Mouse (Mus musculus) hindbrain, embryonic 12.5 days (tissue): ENCODE results near the gene Frs2. TPM values are rescaled to one million over a fixed set of nuclear protein-coding genes. Genes with fewer than 3 reads are reported as not detected.

ENCODE experiments used
- ATAC-seq: fragments of 200-750 bp; cut with Nextera tagmentation; 2 replicates; pipeline ENCODE4 v1.8.0; 2017; ENCODE audit warnings: moderate TSS enrichment; ENCODE audit not compliant: low FRiP score
- H3K27ac ChIP-seq: fragments of 300-500 bp; sonication (generic); 2 replicates; pipeline ENCODE4 v1.5.1; 2016; ENCODE audit warnings: mild to moderate bottlenecking
- H3K27me3 ChIP-seq: fragments of 300-500 bp; sonication (generic); 2 replicates; pipeline ENCODE4 v1.6.1; 2016; ENCODE audit warnings: mild to moderate bottlenecking
- H3K36me3 ChIP-seq: fragments of 300-500 bp; sonication (generic); 2 replicates; pipeline ENCODE4 v1.6.1; 2016; ENCODE audit warnings: mild to moderate bottlenecking
- H3K4me1 ChIP-seq: fragments of 300-500 bp; sonication (generic); 2 replicates; pipeline ENCODE4 v1.6.1; 2016
- H3K4me2 ChIP-seq: fragments of 300-500 bp; sonication (generic); replicated peaks from 2 replicates; pipeline ENCODE4 v1.6.1; 2016; ENCODE audit warnings: mild to moderate bottlenecking
- H3K4me3 ChIP-seq: fragments of 300-500 bp; sonication (generic); 2 replicates; pipeline ENCODE4 v1.5.1; 2016; ENCODE audit warnings: mild to moderate bottlenecking
- H3K9ac ChIP-seq: fragments of 300-500 bp; sonication (generic); 2 replicates; pipeline ENCODE4 v1.6.1; 2016; ENCODE audit warnings: mild to moderate bottlenecking, moderate library complexity
- H3K9me3 ChIP-seq: fragments of 300-500 bp; sonication (generic); replicated peaks from 2 replicates; pipeline ENCODE4 v1.6.1; 2016; ENCODE audit warnings: mild to moderate bottlenecking
- WGBS: fragments of 180-500 bp; shearing (Covaris S2); methylation state at CpG from one replicate; pipeline ENCODE4 v1.1.7; 2016; 5-methylcytosine and 5-hydroxymethylcytosine counted together
- polyA plus RNA-seq: library from polyadenylated mRNA; unstranded; fragments of >200 nt; fragmentation: Nextera tagmentation; extraction: Ambion mirVana; gene quantifications from 2 replicates; pipeline ENCODE4 v1.2.1, GENCODE M21; 2016

Gene Frs2
- polyA plus RNA-seq, 1 experiment from 2014 or later, result 25.3 TPM

GRCm38 (mm10) chr10:117089628-117090027 lies 58.7 kb downstream of the Frs2 start:
- peaks cover 11% of the 10 kb centered on the region for H3K4me1 ChIP-seq
- H3K4me2 ChIP-seq, result no peak overlapping the region
- 0 out of 2 replicates have a peak, but pooled peaks cover 10% of the 10 kb centered on the region for H3K36me3 ChIP-seq
- WGBS, result 87% methylated on average over 4 of the region's 4 CpGs
- H3K27ac ChIP-seq, result no peak overlapping the region
- no peaks in the 10 kb centered on the region for H3K9me3 ChIP-seq
- H3K4me3 ChIP-seq, result no peak overlapping the region
- no peak overlapping the region for H3K9ac ChIP-seq
- H3K27me3 ChIP-seq, result no peaks in the 10 kb centered on the region
- no peak for ATAC-seq

- peaks cover 52% of the 10 kb centered on the region for H3K36me3 ChIP-seq
- no peaks in the 10 kb centered on the region for H3K27me3 ChIP-seq
- H3K9me3 ChIP-seq, result no peaks in the 10 kb centered on the region
- no peak overlapping the region for H3K9ac ChIP-seq
- no peak overlapping the region for H3K4me3 ChIP-seq
- H3K4me2 ChIP-seq, result no peak overlapping the region
- 76% methylated on average over 2 of the region's 2 CpGs for WGBS
- ATAC-seq, result no peak
- H3K27ac ChIP-seq, result no peak overlapping the region
- H3K4me1 ChIP-seq, result no peaks in the 10 kb centered on the region
Observed at GRCm38 (mm10) chr10:117081914-117082359, 66.4 kb downstream of the Frs2 start.

- H3K4me2 ChIP-seq, result no peak overlapping the region
- no peak overlapping the region for H3K4me3 ChIP-seq
- no peak for ATAC-seq
- no peaks in the 10 kb centered on the region for H3K9me3 ChIP-seq
- H3K27me3 ChIP-seq, result no peaks in the 10 kb centered on the region
- no peaks in the 10 kb centered on the region for H3K4me1 ChIP-seq
- no peak overlapping the region for H3K27ac ChIP-seq
- 69% methylated on average over 4 of the region's 4 CpGs for WGBS
- no peak overlapping the region for H3K9ac ChIP-seq
- H3K36me3 ChIP-seq, result peaks cover 58% of the 10 kb centered on the region
Observed at GRCm38 (mm10) chr10:117081326-117081725, 67.0 kb downstream of the Frs2 start.

- Histone ChIP-seq H3K4me1 (no peaks in the 10 kb centered on the region), H3K4me3 (no peak overlapping the region), H3K4me2 (no peak overlapping the region), H3K27ac (no peak overlapping the region), H3K9me3 (no peaks in the 10 kb centered on the region), H3K9ac (no peak overlapping the region), H3K36me3 (peaks cover 63% of the 10 kb centered on the region), H3K27me3 (no peaks in the 10 kb centered on the region)
- 79% methylated on average over 6 of the region's 6 CpGs for WGBS
- no peak for ATAC-seq
Observed at GRCm38 (mm10) chr10:117078284-117078683, 70.0 kb downstream of the Frs2 start.

GRCm38 (mm10) chr10:117073176-117073575 lies 75.2 kb downstream of the Frs2 start:
- 87% methylated on average over 7 of the region's 7 CpGs for WGBS
- ATAC-seq, result no peak
- no peaks in the 10 kb centered on the region for H3K9me3 ChIP-seq
- peaks cover 63% of the 10 kb centered on the region for H3K36me3 ChIP-seq
- no peaks in the 10 kb centered on the region for H3K4me1 ChIP-seq
- H3K4me3 ChIP-seq, result no peak overlapping the region
- H3K4me2 ChIP-seq, result no peak overlapping the region
- H3K9ac ChIP-seq, result no peak overlapping the region
- H3K27me3 ChIP-seq, result no peaks in the 10 kb centered on the region
- H3K27ac ChIP-seq, result no peak overlapping the region

GRCm38 (mm10) chr10:117072191-117072888 lies 76.0 kb downstream of the Frs2 start:
- no peak overlapping the region for H3K27ac ChIP-seq
- no peak overlapping the region for H3K4me2 ChIP-seq
- 95% methylated on average over 18 of the region's 18 CpGs for WGBS
- H3K36me3 ChIP-seq, result peaks cover 56% of the 10 kb centered on the region
- H3K4me1 ChIP-seq, result no peaks in the 10 kb centered on the region
- no peak overlapping the region for H3K4me3 ChIP-seq
- ATAC-seq, result no peak
- no peak overlapping the region for H3K9ac ChIP-seq
- no peaks in the 10 kb centered on the region for H3K27me3 ChIP-seq
- H3K9me3 ChIP-seq, result no peaks in the 10 kb centered on the region

GRCm38 (mm10) chr10:117069109-117069508 lies 79.2 kb downstream of the Frs2 start:
- no peak overlapping the region for H3K4me2 ChIP-seq
- H3K27me3 ChIP-seq, result no peaks in the 10 kb centered on the region
- WGBS, result 97% methylated on average over 3 of the region's 3 CpGs
- no peak for ATAC-seq
- no peak overlapping the region for H3K4me3 ChIP-seq
- no peak overlapping the region for H3K27ac ChIP-seq
- H3K9me3 ChIP-seq, result no peaks in the 10 kb centered on the region
- H3K36me3 ChIP-seq, result peaks cover 35% of the 10 kb centered on the region
- H3K9ac ChIP-seq, result no peak overlapping the region
- H3K4me1 ChIP-seq, result no peaks in the 10 kb centered on the region

GRCm38 (mm10) chr10:117064076-117064475 lies 84.3 kb downstream of the Frs2 start:
- H3K4me3 ChIP-seq, result peak overlapping the region; percentile 88
- H3K27ac ChIP-seq, result peak overlapping the region; percentile 88
- ATAC-seq, result peak; percentile 50
- H3K36me3 ChIP-seq, result peaks cover 30% of the 10 kb centered on the region
- H3K9ac ChIP-seq, result peak overlapping the region; percentile 38; the same call in 1 of the 2 replicates
- no peaks in the 10 kb centered on the region for H3K27me3 ChIP-seq
- H3K4me1 ChIP-seq, result peaks cover 9% of the 10 kb centered on the region
- H3K9me3 ChIP-seq, result no peaks in the 10 kb centered on the region
- peak overlapping the region; percentile 48 for H3K4me2 ChIP-seq
- 9% methylated on average over 7 of the region's 7 CpGs for WGBS

GRCm38 (mm10) chr10:117063254-117064021 lies 84.9 kb downstream of the Frs2 start, which contains the start of gene Cct2:
TSS of gene Cct2 (minus strand) at chr10:117063814.
- Histone ChIP-seq H3K9me3 (no peaks in the 10 kb centered on the region), H3K4me3 (peak within 1 kb of the TSS; percentile 88), H3K9ac (peak within 1 kb of the TSS; percentile 81), H3K4me2 (peak within 1 kb of the TSS; percentile 86), H3K36me3 (peaks cover 36% of the 10 kb centered on the region), H3K4me1 (peaks cover 12% of the 10 kb centered on the region), H3K27me3 (no peaks in the 10 kb centered on the region), H3K27ac (peak within 1 kb of the TSS; percentile 88)
- WGBS, result under 1% methylated on average over 68 of the region's 68 CpGs
- ATAC-seq, result peak; percentile 96

- Histone ChIP-seq H3K4me3 (peak overlapping the region; percentile 88), H3K4me2 (peak overlapping the region; percentile 86), H3K9ac (peak overlapping the region; percentile 81), H3K27ac (peak overlapping the region; percentile 31; the same call in 1 of the 2 replicates), H3K9me3 (no peaks in the 10 kb centered on the region), H3K4me1 (peaks cover 12% of the 10 kb centered on the region), H3K36me3 (peaks cover 41% of the 10 kb centered on the region), H3K27me3 (no peaks in the 10 kb centered on the region)
- WGBS, result 4% methylated on average over 15 of the region's 15 CpGs
- peak; percentile 1; the same call in 1 of the 2 replicates for ATAC-seq
Observed at GRCm38 (mm10) chr10:117062894-117063253, 85.5 kb downstream of the Frs2 start.

GRCm38 (mm10) chr10:117055668-117056067 lies 92.7 kb downstream of the Frs2 start:
- no peak for ATAC-seq
- no peak overlapping the region for H3K4me3 ChIP-seq
- H3K4me1 ChIP-seq, result peaks cover 6% of the 10 kb centered on the region; the same call in 1 of the 2 replicates
- no peaks in the 10 kb centered on the region for H3K27me3 ChIP-seq
- 94% methylated on average over 4 of the region's 4 CpGs for WGBS
- H3K4me2 ChIP-seq, result no peak overlapping the region
- H3K27ac ChIP-seq, result no peak overlapping the region
- no peak overlapping the region for H3K9ac ChIP-seq
- no peaks in the 10 kb centered on the region for H3K9me3 ChIP-seq
- H3K36me3 ChIP-seq, result peaks cover 95% of the 10 kb centered on the region

GRCm38 (mm10) chr10:117049961-117050597 lies 98.3 kb downstream of the Frs2 start:
- H3K27ac ChIP-seq, result no peak overlapping the region
- H3K36me3 ChIP-seq, result peaks cover 61% of the 10 kb centered on the region
- no peak for ATAC-seq
- no peaks in the 10 kb centered on the region for H3K27me3 ChIP-seq
- WGBS, result 81% methylated on average over 4 of the region's 4 CpGs
- H3K4me3 ChIP-seq, result no peak overlapping the region
- H3K9ac ChIP-seq, result no peak overlapping the region
- H3K4me1 ChIP-seq, result peaks cover 10% of the 10 kb centered on the region
- H3K9me3 ChIP-seq, result no peaks in the 10 kb centered on the region
- H3K4me2 ChIP-seq, result no peak overlapping the region
